Mouse (Mus musculus) splenic B cell, adult 2 months (primary cell): Measurements from ENCODE around the gene Gm30302.
"Not testable (repeated sequence)": the region's sequence is repeated elsewhere in the genome, so short reads cannot be mapped to it uniquely, and the experiment has no call there.

Experiments
- DNase-seq: peaks from one replicate; pipeline ENCODE4 v3.0.0-alpha.2; 2011; ENCODE audit warnings: low read depth, low spot score
- H3K27me3 ChIP-seq: 2 replicates; pipeline ENCODE4 v1.6.1; 2012; ENCODE audit warnings: mild to moderate bottlenecking, low read length, moderate library complexity, mixed read lengths; ENCODE audit not compliant: control insufficient read depth, poor library complexity, insufficient read depth, severe bottlenecking
- H3K36me3 ChIP-seq: 2 replicates; pipeline ENCODE4 v1.6.1; 2012; ENCODE audit warnings: mild to moderate bottlenecking, low read length, moderate library complexity, mixed read lengths; ENCODE audit not compliant: control insufficient read depth, poor library complexity, insufficient read depth, severe bottlenecking

The Gm30302 gene

GRCm38 (mm10) chr13:49798901-49799300 lies at the start of gene Gm30302:
Gene Gm30302 (minus strand): TSS chr13:49799001.
- DNase-seq: no peak
- H3K27me3 ChIP-seq: no peaks in the 10 kb centered on the region
- no peaks in the 10 kb centered on the region for H3K36me3 ChIP-seq

GRCm38 (mm10) chr13:49846751-49847150 lies 48.0 kb upstream of the Gm30302 start:
- no peak for DNase-seq
- H3K36me3 ChIP-seq: no peaks in the 10 kb centered on the region
- no peaks in the 10 kb centered on the region for H3K27me3 ChIP-seq

- Histone ChIP-seq H3K27me3 (no peaks in the 10 kb centered on the region), H3K36me3 (no peaks in the 10 kb centered on the region)
- no peak for DNase-seq
Observed at GRCm38 (mm10) chr13:49846141-49846540, 47.3 kb upstream of the Gm30302 start.

GRCm38 (mm10) chr13:49845663-49846062 lies 46.9 kb upstream of the Gm30302 start:
- Histone ChIP-seq H3K27me3 (no peaks in the 10 kb centered on the region), H3K36me3 (no peaks in the 10 kb centered on the region)
- no peak for DNase-seq

- no peak for DNase-seq
- Histone ChIP-seq H3K27me3 (no peaks in the 10 kb centered on the region), H3K36me3 (no peaks in the 10 kb centered on the region)
Observed at GRCm38 (mm10) chr13:49844071-49844470, 45.3 kb upstream of the Gm30302 start.

GRCm38 (mm10) chr13:49841186-49841585 lies 42.4 kb upstream of the Gm30302 start:
- no peak for DNase-seq
- H3K27me3 ChIP-seq: no peaks in the 10 kb centered on the region

GRCm38 (mm10) chr13:49830355-49830754 lies 31.6 kb upstream of the Gm30302 start:
- H3K27me3 ChIP-seq: no peaks in the 10 kb centered on the region
- no peak for DNase-seq
- no peaks in the 10 kb centered on the region for H3K36me3 ChIP-seq

More at GRCm38 (mm10) chr13:49841186-49841585, 42.4 kb upstream of the Gm30302 start:
- H3K36me3 ChIP-seq: no peaks in the 10 kb centered on the region

- no peak for DNase-seq
- H3K27me3 ChIP-seq: no peaks in the 10 kb centered on the region
- no peaks in the 10 kb centered on the region for H3K36me3 ChIP-seq
Observed at GRCm38 (mm10) chr13:49825300-49825699, 26.5 kb upstream of the Gm30302 start.

GRCm38 (mm10) chr13:49814958-49815357 lies 16.2 kb upstream of the Gm30302 start:
- no peak for DNase-seq
- H3K36me3 ChIP-seq: no peaks in the 10 kb centered on the region
- H3K27me3 ChIP-seq: no peaks in the 10 kb centered on the region

GRCm38 (mm10) chr13:49814420-49814819 lies 15.6 kb upstream of the Gm30302 start:
- no peaks in the 10 kb centered on the region for H3K27me3 ChIP-seq
- DNase-seq: no peak
- no peaks in the 10 kb centered on the region for H3K36me3 ChIP-seq

- Histone ChIP-seq H3K27me3 (no peaks in the 10 kb centered on the region), H3K36me3 (no peaks in the 10 kb centered on the region)
- peak; percentile 13 for DNase-seq
Observed at GRCm38 (mm10) chr13:49807146-49807545, 8.3 kb upstream of the Gm30302 start.

GRCm38 (mm10) chr13:49788563-49789393 lies 10.0 kb downstream of the Gm30302 start:
- DNase-seq: no peak
- Histone ChIP-seq H3K36me3 (no peaks in the 10 kb centered on the region), H3K27me3 (no peaks in the 10 kb centered on the region)

GRCm38 (mm10) chr13:49783899-49784298 lies 14.9 kb downstream of the Gm30302 start:
- DNase-seq: no peak
- no peaks in the 10 kb centered on the region for H3K36me3 ChIP-seq
- no peaks in the 10 kb centered on the region for H3K27me3 ChIP-seq

- not testable (repeated sequence) for DNase-seq, H3K36me3 ChIP-seq, H3K27me3 ChIP-seq
Observed at GRCm38 (mm10) chr13:49771536-49771935, 27.3 kb downstream of the Gm30302 start.

GRCm38 (mm10) chr13:49769111-49769510 lies 29.7 kb downstream of the Gm30302 start:
- Histone ChIP-seq H3K27me3 (no peaks in the 10 kb centered on the region), H3K36me3 (no peaks in the 10 kb centered on the region)
- no peak for DNase-seq

GRCm38 (mm10) chr13:49768048-49768447 lies 30.8 kb downstream of the Gm30302 start:
- DNase-seq: no peak
- Histone ChIP-seq H3K27me3 (no peaks in the 10 kb centered on the region), H3K36me3 (no peaks in the 10 kb centered on the region)
